Mouse (Mus musculus): ENCODE data around the gene Lrch3.
"Not testable (repeated sequence)": the region's sequence is repeated elsewhere in the genome, so short reads cannot be mapped to it uniquely, and the experiment has no call there.

The Lrch3 gene

GRCm38 (mm10) chr16:33056786-33057185 lies 142.9 kb downstream of the Lrch3 start:
- no peak for DNase-seq

- no peak for DNase-seq
These were observed 144.1 kb downstream of the Lrch3 start for GRCm38 (mm10) chr16:33058033-33058432.

- DNase-seq, result not testable (repeated sequence)
These were observed 144.8 kb downstream of the Lrch3 start for GRCm38 (mm10) chr16:33058656-33059055.

- DNase-seq, result no peak
These were observed 145.6 kb downstream of the Lrch3 start for GRCm38 (mm10) chr16:33059471-33059870.

GRCm38 (mm10) chr16:33060926-33061325 lies 147.0 kb downstream of the Lrch3 start:
- no peak for DNase-seq

GRCm38 (mm10) chr16:33061400-33061799 lies 147.5 kb downstream of the Lrch3 start:
- no peak for DNase-seq

- DNase-seq, result peak; percentile 92
These were observed 148.3 kb downstream of the Lrch3 start, which contains the start of gene Lmln for GRCm38 (mm10) chr16:33062024-33062681. TSS of gene Lmln (plus strand) at chr16:33062521.

GRCm38 (mm10) chr16:33062682-33063131 lies 148.8 kb downstream of the Lrch3 start:
- peak; percentile 74 for DNase-seq

- DNase-seq, result no peak
These were observed 149.4 kb downstream of the Lrch3 start for GRCm38 (mm10) chr16:33063267-33063666.

- no peak for DNase-seq
These were observed 150.7 kb downstream of the Lrch3 start for GRCm38 (mm10) chr16:33064636-33065035.
